Mouse (Mus musculus) lung, postnatal 25 days (tissue): ENCODE data around the gene Mia2.

Source experiments
- DNase-seq: peaks from one replicate; pipeline ENCODE4 v3.0.0; 2022; ENCODE audit warnings: low spot score

Gene Mia2

GRCm38 (mm10) chr12:59166557-59166956 lies 71.0 kb downstream of the Mia2 start:
- DNase-seq: no peak

GRCm38 (mm10) chr12:59169935-59170334 lies 74.3 kb downstream of the Mia2 start:
- DNase-seq: peak; percentile 1

- DNase-seq: no peak
Measured at GRCm38 (mm10) chr12:59177814-59178213, 82.2 kb downstream of the Mia2 start.

- DNase-seq: no peak
Measured at GRCm38 (mm10) chr12:59188086-59188682, 92.6 kb downstream of the Mia2 start.

- no peak for DNase-seq
Measured at GRCm38 (mm10) chr12:59193637-59194036, 98.0 kb downstream of the Mia2 start.

GRCm38 (mm10) chr12:59194341-59195003 lies 98.9 kb downstream of the Mia2 start:
- no peak for DNase-seq

- DNase-seq: no peak
Measured at GRCm38 (mm10) chr12:59195065-59195464, 99.5 kb downstream of the Mia2 start.

GRCm38 (mm10) chr12:59195941-59196340 lies 100.3 kb downstream of the Mia2 start:
- no peak for DNase-seq

GRCm38 (mm10) chr12:59198750-59199149 lies 103.2 kb downstream of the Mia2 start:
- no peak for DNase-seq

GRCm38 (mm10) chr12:59199361-59199760 lies 103.8 kb downstream of the Mia2 start:
- no peak for DNase-seq

- DNase-seq: no peak
Measured at GRCm38 (mm10) chr12:59205571-59205970, 110.0 kb downstream of the Mia2 start.

- no peak for DNase-seq
Measured at GRCm38 (mm10) chr12:59206208-59206999, 110.8 kb downstream of the Mia2 start.

GRCm38 (mm10) chr12:59207000-59207390 lies 111.4 kb downstream of the Mia2 start:
- no peak for DNase-seq

- no peak for DNase-seq
Measured at GRCm38 (mm10) chr12:59207814-59208213, 112.2 kb downstream of the Mia2 start.

GRCm38 (mm10) chr12:59216176-59216575 lies 120.6 kb downstream of the Mia2 start:
- DNase-seq: no peak

GRCm38 (mm10) chr12:59216676-59217266 lies 121.2 kb downstream of the Mia2 start:
- DNase-seq: no peak

GRCm38 (mm10) chr12:59217331-59217730 lies 121.7 kb downstream of the Mia2 start:
- no peak for DNase-seq

- DNase-seq: peak; percentile 16
Measured at GRCm38 (mm10) chr12:59218640-59219321, 123.2 kb downstream of the Mia2 start.

- peak; percentile 96 for DNase-seq
Measured at GRCm38 (mm10) chr12:59219325-59220225, 124.0 kb downstream of the Mia2 start, which contains the start of gene Fbxo33. Fbxo33 (minus strand) TSS chr12:59219725.

- no peak for DNase-seq
Measured at GRCm38 (mm10) chr12:59228401-59228800, 132.8 kb downstream of the Mia2 start.

GRCm38 (mm10) chr12:59238434-59238833 lies 142.8 kb downstream of the Mia2 start:
- DNase-seq: no peak
